11 mouse cellular contexts compared by ENCODE assay signal in genomic region chr4:102421398-102421859, GRCm38 (mm10).
DNase-seq lines count a peak whose midpoint lies in the region; ATAC-seq lines count a peak whose summit lies in the region.
"Had no signal": no experiment of that assay in that cellular context is flagged by ENCODE, and none has a peak within 500 bp of the region (broad histone marks: within the 10 kb centered on the region; RNA-seq: fewer than 3 reads in every experiment).

No protein-coding gene starts in this region.

- H3K27ac ChIP-seq in intestine, embryonic 16.5 days (ENCODE audit: low read length), result no peak overlapping the region
- H3K27ac ChIP-seq in stomach, embryonic 14.5 days (ENCODE audit: low read length), result no peak overlapping the region

- no peak for ATAC-seq in megakaryocyte, adult 5-6 weeks (ENCODE audit: poor library complexity, severe bottlenecking)
- ATAC-seq in intestine, embryonic 16.5 days, result no peak
- no peak for ATAC-seq in stomach, embryonic 14.5 days (ENCODE audit: insufficient number of reproducible peaks, insufficient read depth, low FRiP score, low read depth)
- ATAC-seq in erythroid progenitor cell, adult 5-6 weeks (replicated peaks; ENCODE audit: low FRiP score, poor library complexity, severe bottlenecking), result no peak

- H3K9me3 ChIP-seq in megakaryocyte, embryonic 14.5 days, result no peaks in the 10 kb centered on the region
- H3K9me3 ChIP-seq in intestine, embryonic 16.5 days (ENCODE audit: control insufficient read depth, low read length), result no peaks in the 10 kb centered on the region
- H3K9me3 ChIP-seq in stomach, embryonic 14.5 days (ENCODE audit: control insufficient read depth, low read depth, low read length), result no peaks in the 10 kb centered on the region

- DNase-seq in cerebellum, adult 8-10 months, result peak; percentile 37
- DNase-seq in cerebellum, adult 11-12 months, result no peak
- no peak for DNase-seq in adrenal gland, postnatal 14 days
- DNase-seq: kidney, postnatal 36 days; lung, adult 2 months had no signal

- H3K9ac ChIP-seq in intestine, embryonic 16.5 days (ENCODE audit: low read depth, low read length), result 0 out of 2 replicates have a peak overlapping the region, but pooled peaks have one; percentile 27
- H3K9ac ChIP-seq in stomach, embryonic 14.5 days (replicated peaks; ENCODE audit: low read depth, low read length), result no peak overlapping the region

- no peaks in the 10 kb centered on the region for H3K4me1 ChIP-seq in megakaryocyte, embryonic 14.5 days
- no peaks in the 10 kb centered on the region for H3K4me1 ChIP-seq in intestine, embryonic 16.5 days (ENCODE audit: control insufficient read depth, insufficient read depth, low read length)
- no peaks in the 10 kb centered on the region for H3K4me1 ChIP-seq in stomach, embryonic 14.5 days (ENCODE audit: control insufficient read depth, insufficient read depth, low read length)

- WGBS in intestine, embryonic 16.5 days, result 52% methylated on average over 18 of the region's 18 CpGs
- 49% methylated on average over 18 of the region's 18 CpGs for whole genome bisulfite sequencing in stomach, embryonic 14.5 days

- peak overlapping the region; percentile 14 for H3K4me3 ChIP-seq in megakaryocyte, embryonic 14.5 days (replicated peaks)
- peak overlapping the region; percentile 18 for H3K4me3 ChIP-seq in intestine, embryonic 16.5 days (ENCODE audit: low read length)
- H3K4me3 ChIP-seq in stomach, embryonic 14.5 days (ENCODE audit: low read depth, low read length), result no peak overlapping the region
- H3K4me3 ChIP-seq: erythroblast, embryonic 14.5 days had no signal

- H3K27me3 ChIP-seq in megakaryocyte, embryonic 14.5 days (replicated peaks), result no peaks in the 10 kb centered on the region
- H3K27me3 ChIP-seq in intestine, embryonic 16.5 days (replicated peaks; ENCODE audit: control insufficient read depth, insufficient read depth, low read length), result no peaks in the 10 kb centered on the region
- no peaks in the 10 kb centered on the region for H3K27me3 ChIP-seq in stomach, embryonic 14.5 days (ENCODE audit: control insufficient read depth, insufficient read depth, low read length)

- peak overlapping the region; percentile 37 for H3K4me2 ChIP-seq in intestine, embryonic 16.5 days (ENCODE audit: low read depth, low read length)
- peak overlapping the region; percentile 19; the same call in 1 of the 2 replicates for H3K4me2 ChIP-seq in stomach, embryonic 14.5 days (replicated peaks; ENCODE audit: low read depth, low read length)

- H3K36me3 ChIP-seq in megakaryocyte, embryonic 14.5 days (replicated peaks; ENCODE audit: low read length), result no peaks in the 10 kb centered on the region
- H3K36me3 ChIP-seq in intestine, embryonic 16.5 days (ENCODE audit: control insufficient read depth, insufficient read depth, low read length), result no peaks in the 10 kb centered on the region
- no peaks in the 10 kb centered on the region for H3K36me3 ChIP-seq in stomach, embryonic 14.5 days (ENCODE audit: control insufficient read depth, insufficient read depth, low read length)
